Mouse (Mus musculus): ENCODE measurements around the gene Hlcs. TPM values are rescaled to one million over a fixed set of nuclear protein-coding genes. Genes with fewer than 3 reads are reported as not detected.

The Hlcs gene
- polyA plus RNA-seq, 1 experiment from 2014 or later: 7.9 TPM

DNA sequence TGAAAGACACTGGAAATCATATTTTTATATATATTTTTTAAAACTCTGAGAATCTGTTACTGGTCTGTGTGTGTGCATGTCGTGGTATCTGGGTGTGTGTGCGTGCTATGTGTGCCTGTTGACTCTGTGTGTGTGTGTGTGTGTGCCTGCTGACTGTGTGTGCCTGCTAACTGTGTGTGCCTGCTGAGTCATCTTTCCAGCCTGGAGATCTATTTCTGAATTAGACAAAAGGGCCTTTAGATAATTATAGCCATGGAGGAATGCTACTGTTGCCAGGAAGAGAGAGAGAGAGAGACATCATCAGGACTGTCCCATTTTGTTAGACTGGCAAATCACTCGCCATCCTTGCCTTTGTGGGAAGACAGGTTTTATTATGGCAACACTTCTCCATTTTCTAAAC is 103.7 kb downstream of the Hlcs start:
- no peak overlapping the region for H3K4me2 ChIP-seq (ENCODE audit: low read length)
- H3K9me3 ChIP-seq (ENCODE audit: control insufficient read depth, low read length): peaks cover 4% of the 10 kb centered on the region; the same call in 1 of the 2 replicates
- H3K9ac ChIP-seq (ENCODE audit: low read depth, low read length): no peak overlapping the region
- H3K4me1 ChIP-seq (ENCODE audit: control insufficient read depth, insufficient read depth, low read depth, low read length): no peaks in the 10 kb centered on the region
- WGBS: 65% methylated on average over 3 of the region's 3 CpGs
- H3K4me3 ChIP-seq (ENCODE audit: low read length): no peak overlapping the region
- H3K27ac ChIP-seq (ENCODE audit: low read depth, low read length): no peak overlapping the region
- ATAC-seq: no peak
- H3K27me3 ChIP-seq (replicated peaks; ENCODE audit: control insufficient read depth, insufficient read depth, low read length): no peaks in the 10 kb centered on the region
- H3K36me3 ChIP-seq (ENCODE audit: control insufficient read depth, insufficient read depth, low read length): no peaks in the 10 kb centered on the region

DNA sequence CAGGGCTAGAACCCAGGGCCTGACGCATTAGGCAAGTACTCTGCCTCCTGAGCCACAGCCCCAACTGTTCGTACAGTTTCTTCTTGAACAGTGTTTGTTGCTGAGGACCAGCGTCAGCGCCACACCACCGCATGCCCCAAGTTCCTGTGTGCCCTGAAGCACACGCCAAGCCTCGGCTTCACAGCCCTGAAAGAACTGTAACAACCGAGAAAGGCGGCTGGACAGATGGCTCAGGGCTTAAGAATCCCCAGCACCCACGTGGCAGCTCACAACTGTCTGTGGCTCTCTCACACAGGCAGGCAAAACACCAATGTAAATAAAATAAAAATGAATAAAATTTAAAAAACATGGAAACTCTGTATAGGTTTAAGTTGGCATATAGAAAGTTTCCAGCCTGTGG is 104.5 kb downstream of the Hlcs start:
- no peak overlapping the region for H3K27ac ChIP-seq (ENCODE audit: low read depth, low read length)
- 70% methylated on average over 10 of the region's 10 CpGs for WGBS

DNA sequence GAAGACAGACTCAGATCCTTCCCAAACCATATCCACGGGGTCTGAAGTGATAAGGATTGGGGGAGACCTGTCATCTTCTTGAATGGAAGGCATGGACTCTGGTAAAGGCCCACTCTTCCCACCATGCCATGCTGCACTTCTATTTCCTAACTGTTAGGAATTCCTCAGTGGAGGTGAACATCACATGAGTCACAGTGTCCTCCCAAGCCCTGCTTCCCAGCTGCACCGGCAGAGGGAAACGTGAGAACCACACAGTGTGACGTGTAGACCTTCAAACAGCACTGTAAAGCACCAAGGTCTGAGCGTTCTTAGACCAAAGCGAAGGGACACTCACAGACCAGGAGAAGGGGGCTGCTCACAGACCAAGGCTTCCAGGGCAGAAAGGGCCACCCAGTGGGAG is 105.2 kb downstream of the Hlcs start:
- Histone ChIP-seq H3K9me3 (ENCODE audit: control insufficient read depth, low read length) (peaks cover 4% of the 10 kb centered on the region; the same call in 1 of the 2 replicates), H3K27ac (ENCODE audit: low read depth, low read length) (no peak overlapping the region), H3K9ac (ENCODE audit: low read depth, low read length) (no peak overlapping the region), H3K27me3 (replicated peaks; ENCODE audit: control insufficient read depth, insufficient read depth, low read length) (no peaks in the 10 kb centered on the region), H3K4me1 (ENCODE audit: control insufficient read depth, insufficient read depth, low read depth, low read length) (no peaks in the 10 kb centered on the region), H3K36me3 (ENCODE audit: control insufficient read depth, insufficient read depth, low read length) (no peaks in the 10 kb centered on the region), H3K4me2 (ENCODE audit: low read length) (no peak overlapping the region), H3K4me3 (ENCODE audit: low read length) (no peak overlapping the region)
- ATAC-seq: no peak
- WGBS: 91% methylated on average over 6 of the region's 6 CpGs

More for the DNA sequence above, 104.5 kb downstream of the Hlcs start:
- no peak for ATAC-seq
- H3K4me2 ChIP-seq (ENCODE audit: low read length): no peak overlapping the region
- peaks cover 4% of the 10 kb centered on the region; the same call in 1 of the 2 replicates for H3K9me3 ChIP-seq (ENCODE audit: control insufficient read depth, low read length)
- no peak overlapping the region for H3K4me3 ChIP-seq (ENCODE audit: low read length)
- no peaks in the 10 kb centered on the region for H3K36me3 ChIP-seq (ENCODE audit: control insufficient read depth, insufficient read depth, low read length)
- no peaks in the 10 kb centered on the region for H3K4me1 ChIP-seq (ENCODE audit: control insufficient read depth, insufficient read depth, low read depth, low read length)
- H3K9ac ChIP-seq (ENCODE audit: low read depth, low read length): no peak overlapping the region
- H3K27me3 ChIP-seq (replicated peaks; ENCODE audit: control insufficient read depth, insufficient read depth, low read length): no peaks in the 10 kb centered on the region

- ATAC-seq: no peak
- Histone ChIP-seq H3K36me3 (ENCODE audit: control insufficient read depth, insufficient read depth, low read length) (no peaks in the 10 kb centered on the region), H3K9me3 (ENCODE audit: control insufficient read depth, low read length) (no peaks in the 10 kb centered on the region), H3K4me3 (ENCODE audit: low read length) (no peak overlapping the region), H3K4me1 (ENCODE audit: control insufficient read depth, insufficient read depth, low read depth, low read length) (no peaks in the 10 kb centered on the region), H3K27me3 (replicated peaks; ENCODE audit: control insufficient read depth, insufficient read depth, low read length) (no peaks in the 10 kb centered on the region), H3K4me2 (ENCODE audit: low read length) (no peak overlapping the region), H3K9ac (ENCODE audit: low read depth, low read length) (no peak overlapping the region), H3K27ac (ENCODE audit: low read depth, low read length) (no peak overlapping the region)
- WGBS: 77% methylated on average over 26 of the region's 26 CpGs
Observed at GRCm38 (mm10) chr16:94205528-94206484, 107.6 kb downstream of the Hlcs start.

DNA sequence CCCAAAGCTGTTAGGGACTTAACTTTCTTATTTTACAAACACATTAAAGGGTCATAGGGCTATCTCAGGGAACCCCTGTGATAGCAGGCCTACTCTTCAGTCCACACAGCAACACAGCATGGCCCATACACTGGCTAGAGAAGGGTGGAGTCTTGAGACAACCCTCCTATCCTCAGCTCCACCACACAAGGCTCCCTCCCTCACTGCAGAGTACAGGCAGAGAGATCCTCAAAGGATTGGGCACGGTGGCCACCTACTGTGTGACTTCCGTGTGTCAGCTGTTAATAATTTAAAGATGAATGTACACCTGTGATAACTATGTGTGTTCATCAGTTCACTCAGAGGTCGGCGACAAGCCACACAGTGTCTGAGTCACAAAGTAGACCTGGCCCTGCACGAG is 112.0 kb downstream of the Hlcs start:
- H3K27ac ChIP-seq (ENCODE audit: low read depth, low read length): no peak overlapping the region
- H3K9me3 ChIP-seq (ENCODE audit: control insufficient read depth, low read length): no peaks in the 10 kb centered on the region
- no peak overlapping the region for H3K4me2 ChIP-seq (ENCODE audit: low read length)
- H3K4me1 ChIP-seq (ENCODE audit: control insufficient read depth, insufficient read depth, low read depth, low read length): no peaks in the 10 kb centered on the region
- H3K27me3 ChIP-seq (replicated peaks; ENCODE audit: control insufficient read depth, insufficient read depth, low read length): no peaks in the 10 kb centered on the region
- 63% methylated on average over 5 of the region's 5 CpGs for WGBS
- no peak overlapping the region for H3K9ac ChIP-seq (ENCODE audit: low read depth, low read length)
- no peak for ATAC-seq
- no peaks in the 10 kb centered on the region for H3K36me3 ChIP-seq (ENCODE audit: control insufficient read depth, insufficient read depth, low read length)
- no peak overlapping the region for H3K4me3 ChIP-seq (ENCODE audit: low read length)

- Histone ChIP-seq H3K4me1 (ENCODE audit: control insufficient read depth, insufficient read depth, low read depth, low read length) (no peaks in the 10 kb centered on the region), H3K4me2 (ENCODE audit: low read length) (no peak overlapping the region), H3K27ac (ENCODE audit: low read depth, low read length) (no peak overlapping the region), H3K9ac (ENCODE audit: low read depth, low read length) (no peak overlapping the region), H3K4me3 (ENCODE audit: low read length) (no peak overlapping the region), H3K9me3 (ENCODE audit: control insufficient read depth, low read length) (no peaks in the 10 kb centered on the region), H3K36me3 (ENCODE audit: control insufficient read depth, insufficient read depth, low read length) (no peaks in the 10 kb centered on the region), H3K27me3 (replicated peaks; ENCODE audit: control insufficient read depth, insufficient read depth, low read length) (no peaks in the 10 kb centered on the region)
- ATAC-seq: no peak
- 73% methylated on average over 5 of the region's 5 CpGs for WGBS
Observed at GRCm38 (mm10) chr16:94195913-94196312, 117.5 kb downstream of the Hlcs start.

GRCm38 (mm10) chr16:94191379-94192315 is 121.7 kb downstream of the Hlcs start:
- no peaks in the 10 kb centered on the region for H3K27me3 ChIP-seq (replicated peaks; ENCODE audit: control insufficient read depth, insufficient read depth, low read length)
- H3K36me3 ChIP-seq (ENCODE audit: control insufficient read depth, insufficient read depth, low read length): no peaks in the 10 kb centered on the region
- H3K4me1 ChIP-seq (ENCODE audit: control insufficient read depth, insufficient read depth, low read depth, low read length): no peaks in the 10 kb centered on the region
- no peak overlapping the region for H3K9ac ChIP-seq (ENCODE audit: low read depth, low read length)
- H3K27ac ChIP-seq (ENCODE audit: low read depth, low read length): no peak overlapping the region
- no peaks in the 10 kb centered on the region for H3K9me3 ChIP-seq (ENCODE audit: control insufficient read depth, low read length)
- H3K4me3 ChIP-seq (ENCODE audit: low read length): no peak overlapping the region
- WGBS: 69% methylated on average over 25 of the region's 25 CpGs
- H3K4me2 ChIP-seq (ENCODE audit: low read length): no peak overlapping the region
- no peak; the same call in 1 of the 2 replicates for ATAC-seq

GRCm38 (mm10) chr16:94190256-94190655 is 123.1 kb downstream of the Hlcs start:
- WGBS: 94% methylated on average over 5 of the region's 5 CpGs
- ATAC-seq: no peak

GRCm38 (mm10) chr16:94186526-94186925 is 126.8 kb downstream of the Hlcs start:
- no peak for ATAC-seq
- 84% methylated on average over 12 of the region's 12 CpGs for WGBS
- Histone ChIP-seq H3K4me3 (ENCODE audit: low read length) (no peak overlapping the region), H3K27ac (ENCODE audit: low read depth, low read length) (no peak overlapping the region), H3K27me3 (replicated peaks; ENCODE audit: control insufficient read depth, insufficient read depth, low read length) (peaks cover 6% of the 10 kb centered on the region; the same call in 1 of the 2 replicates), H3K9me3 (ENCODE audit: control insufficient read depth, low read length) (no peaks in the 10 kb centered on the region), H3K9ac (ENCODE audit: low read depth, low read length) (no peak overlapping the region), H3K4me1 (ENCODE audit: control insufficient read depth, insufficient read depth, low read depth, low read length) (no peaks in the 10 kb centered on the region), H3K36me3 (ENCODE audit: control insufficient read depth, insufficient read depth, low read length) (no peaks in the 10 kb centered on the region), H3K4me2 (ENCODE audit: low read length) (no peak overlapping the region)

More at GRCm38 (mm10) chr16:94190256-94190655, 123.1 kb downstream of the Hlcs start:
- no peaks in the 10 kb centered on the region for H3K27me3 ChIP-seq (replicated peaks; ENCODE audit: control insufficient read depth, insufficient read depth, low read length)
- no peak overlapping the region for H3K4me2 ChIP-seq (ENCODE audit: low read length)
- no peak overlapping the region for H3K4me3 ChIP-seq (ENCODE audit: low read length)
- H3K9ac ChIP-seq (ENCODE audit: low read depth, low read length): no peak overlapping the region
- H3K9me3 ChIP-seq (ENCODE audit: control insufficient read depth, low read length): no peaks in the 10 kb centered on the region
- no peaks in the 10 kb centered on the region for H3K36me3 ChIP-seq (ENCODE audit: control insufficient read depth, insufficient read depth, low read length)
- no peak overlapping the region for H3K27ac ChIP-seq (ENCODE audit: low read depth, low read length)
- no peaks in the 10 kb centered on the region for H3K4me1 ChIP-seq (ENCODE audit: control insufficient read depth, insufficient read depth, low read depth, low read length)

Measured in hindbrain, embryonic 16.5 days (tissue).